17 mouse cellular contexts compared by ENCODE assay signal in genomic region chr14:47144326-47144725, GRCm38 (mm10).
"Had no signal": no experiment of that assay in that cellular context is flagged by ENCODE, and none has a peak within 500 bp of the region (broad histone marks: within the 10 kb centered on the region; RNA-seq: fewer than 3 reads in every experiment).

No protein-coding gene starts in this region.

- H3K9me3 ChIP-seq: neural tube, embryonic 12.5 days; neural tube, embryonic 13.5 days; neural tube, embryonic 15.5 days; stomach, embryonic 15.5 days had no signal

- H3K4me3 ChIP-seq: neural tube, embryonic 12.5 days; neural tube, embryonic 13.5 days; neural tube, embryonic 15.5 days; stomach, embryonic 15.5 days had no signal

- DNase-seq: retina, postnatal 1 day; right cerebral cortex, adult 18-20 months; right cerebral cortex, postnatal 14 days; right cerebral cortex, postnatal 25 days; right cerebral cortex, postnatal 4 days; spleen, adult 18-20 months; thymus, adult 18-20 months; thymus, adult 2 months; thymus, postnatal 14 days; thymus, postnatal 25 days; thymus, postnatal 36 days; thymus, postnatal 4 days had no signal

- H3K36me3 ChIP-seq: neural tube, embryonic 12.5 days; neural tube, embryonic 13.5 days; neural tube, embryonic 15.5 days; stomach, embryonic 15.5 days had no signal

- H3K27me3 ChIP-seq: neural tube, embryonic 12.5 days; neural tube, embryonic 13.5 days; neural tube, embryonic 15.5 days; stomach, embryonic 15.5 days had no signal

- H3K27ac ChIP-seq: neural tube, embryonic 12.5 days; neural tube, embryonic 13.5 days; neural tube, embryonic 15.5 days; stomach, embryonic 15.5 days; stomach, postnatal 0 days had no signal

- H3K4me1 ChIP-seq: neural tube, embryonic 12.5 days; neural tube, embryonic 13.5 days; neural tube, embryonic 15.5 days; stomach, embryonic 15.5 days had no signal
